Mouse (Mus musculus) G1E (cell line): ENCODE results near the gene Gm11939. TPM values are rescaled to one million over a fixed set of nuclear protein-coding genes. Genes with fewer than 3 reads are reported as not detected.
"Not testable (repeated sequence)": the region's sequence is repeated elsewhere in the genome, so short reads cannot be mapped to it uniquely, and the experiment has no call there.

Source experiments
- ATAC-seq: 2 replicates; pipeline ENCODE4 v1.8.0; 2016; ENCODE audit warnings: mild to moderate bottlenecking; ENCODE audit not compliant: insufficient number of reproducible peaks, poor library complexity, low FRiP score, severe bottlenecking; ENCODE audit errors: extremely low read depth
- DNase-seq: peaks from one replicate; pipeline ENCODE4 v3.0.0; 2012; ENCODE audit warnings: low spot score
- H3K27me3 ChIP-seq: 2 replicates; pipeline ENCODE4 v1.6.1; 2012; ENCODE audit warnings: mild to moderate bottlenecking, low read length, inconsistent platforms; ENCODE audit not compliant: insufficient read depth
- H3K36me3 ChIP-seq: replicated peaks from 2 replicates; pipeline ENCODE3; 2012; ENCODE audit warnings: mild to moderate bottlenecking, inconsistent platforms
- H3K4me1 ChIP-seq: 2 replicates; pipeline ENCODE4 v1.6.1; 2012; ENCODE audit warnings: low read depth, low read length, inconsistent platforms, mixed read lengths; ENCODE audit not compliant: insufficient read depth
- H3K4me3 ChIP-seq: 2 replicates; pipeline ENCODE4 v1.5.1; 2012; ENCODE audit warnings: low read depth, mild to moderate bottlenecking, inconsistent platforms, low read length, moderate library complexity, mixed read lengths
- H3K9me3 ChIP-seq: replicated peaks from 2 replicates; pipeline ENCODE4 v1.6.1; 2012; ENCODE audit warnings: inconsistent platforms
- CTCF ChIP-seq: IDR thresholded peaks from 2 replicates; pipeline ENCODE4 v1.5.1; 2012; ENCODE audit warnings: low read depth, low read length, inconsistent platforms, mixed read lengths
- GATA1 ChIP-seq: IDR thresholded peaks from 2 replicates; pipeline ENCODE4 v1.6.1; 2012; ENCODE audit warnings: borderline replicate concordance, low read length, inconsistent platforms, mixed read lengths
- GATA2 ChIP-seq: IDR thresholded peaks from 2 replicates; pipeline ENCODE4 v1.6.1; 2012; ENCODE audit warnings: low read depth, low read length, inconsistent platforms, borderline replicate concordance
- POLR2AphosphoS5 ChIP-seq: IDR thresholded peaks from 2 replicates; pipeline ENCODE4 v1.6.1; 2012; ENCODE audit warnings: low read depth, low read length, inconsistent platforms; ENCODE audit not compliant: insufficient replicate concordance
- TAL1 ChIP-seq: conservative IDR thresholded peaks from 2 replicates; pipeline ENCODE4 v1.6.1; 2012; ENCODE audit warnings: low read depth, low read length, inconsistent platforms, mixed read lengths
- polyA plus RNA-seq: library from polyadenylated mRNA; stranded (reverse); fragments of >175 nt; gene quantifications from 2 replicates; pipeline ENCODE4 v1.2.3, GENCODE M21; 2012
- total RNA-seq, 2 experiments: library from RNA; stranded (forward) in 1 of 2; stranded (reverse) in 1 of 2; fragments of 200-1000 nt in 1 of 2; fragments of >200 nt in 1 of 2; fragmentation: Nextera tagmentation in 1 of 2; gene quantifications; 2 replicates each; pipeline ENCODE4 v1.2.3; 2014 to 2017

The Gm11939 gene
- total RNA-seq (2014; fragmentation: Nextera tagmentation) (not detected in 2 replicates), total RNA-seq (2017) (not detected in 2 replicates), polyA plus RNA-seq (not detected in 2 replicates)

DNA sequence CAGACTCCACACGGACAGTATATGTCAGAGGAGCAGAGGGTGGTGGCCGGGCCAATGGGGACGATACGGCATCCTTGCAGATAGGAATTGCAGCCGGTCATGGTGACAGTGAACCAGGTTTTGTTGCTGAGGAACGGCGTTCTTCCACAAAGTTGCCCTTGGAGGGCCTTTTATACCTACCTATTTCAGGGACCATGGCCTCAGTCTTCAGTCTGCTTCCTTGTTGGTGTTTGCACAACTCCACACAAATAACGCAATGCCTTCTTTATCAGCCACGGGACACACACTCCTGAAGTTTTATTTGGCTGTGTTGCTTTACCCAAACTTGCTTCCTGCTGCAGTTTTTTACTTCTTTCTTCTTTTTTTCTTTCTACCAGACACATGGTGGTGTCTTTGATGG, at the start of gene Gm11939:
Gene Gm11939, minus strand, starts transcription at position 101 of the 400 bp plus-strand sequence.
- no peaks in the 10 kb centered on the region for H3K27me3 ChIP-seq
- H3K9me3 ChIP-seq = peaks cover 6% of the 10 kb centered on the region
- H3K36me3 ChIP-seq = no peaks in the 10 kb centered on the region
- TF ChIP-seq GATA2 (no peak), CTCF (no peak), GATA1 (no peak), TAL1 (no peak), POLR2AphosphoS5 (no peak)
- no peak within 1 kb of the TSS for H3K4me3 ChIP-seq
- H3K4me1 ChIP-seq = no peaks in the 10 kb centered on the region
- no peak for DNase-seq
- no peak for ATAC-seq

DNA sequence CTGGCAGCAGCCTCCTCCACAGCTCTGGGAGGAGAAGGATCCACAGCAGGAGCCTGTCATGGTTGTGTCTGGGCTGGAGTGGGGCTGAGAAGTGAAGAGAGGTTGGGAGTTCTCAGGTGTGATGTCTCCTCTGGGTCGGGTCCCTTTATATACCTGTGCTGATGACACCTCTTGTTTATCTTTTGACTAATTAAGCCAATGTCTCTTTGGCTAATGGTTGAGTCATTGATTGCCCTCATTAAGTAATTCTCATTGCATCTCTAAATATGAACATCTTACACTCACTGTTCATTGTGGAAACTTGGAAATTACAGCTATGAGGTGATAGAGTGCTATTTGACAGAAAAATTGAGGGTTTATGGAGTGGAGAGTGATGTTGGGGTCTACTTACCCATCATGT, 43.9 kb upstream of the Gm11939 start, which contains the start of gene Gm11938:
Gene Gm11938, minus strand, starts transcription at position 101 of the 400 bp plus-strand sequence.
- not testable (repeated sequence) for ATAC-seq, H3K4me1 ChIP-seq, H3K4me3 ChIP-seq, H3K36me3 ChIP-seq, DNase-seq, H3K27me3 ChIP-seq
- H3K9me3 ChIP-seq = peaks cover 12% of the 10 kb centered on the region

DNA sequence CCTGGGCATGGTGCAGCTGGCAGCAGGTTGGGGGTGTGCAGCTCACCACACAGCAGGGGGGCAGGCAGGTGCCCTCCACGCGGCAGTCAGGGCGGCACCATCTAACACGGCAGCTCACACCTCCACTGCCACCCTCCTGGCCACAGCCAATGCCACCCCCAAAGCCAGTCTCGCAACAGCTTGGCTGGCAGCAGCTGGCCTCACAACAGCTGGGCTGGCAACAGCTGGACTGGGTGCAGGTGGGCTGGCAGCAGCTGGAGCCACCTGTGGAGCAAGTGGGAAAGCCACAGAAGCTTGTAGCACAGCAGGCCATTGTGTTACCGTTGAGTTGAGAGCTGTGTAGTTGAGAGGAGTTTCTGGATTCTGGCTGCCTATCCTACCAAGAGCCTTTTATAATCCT, 38.5 kb upstream of the Gm11939 start, which contains the start of gene Krtap9-3:
Gene Krtap9-3, minus strand, starts transcription at position 364 of the 400 bp plus-strand sequence.
- H3K9me3 ChIP-seq = peaks cover 11% of the 10 kb centered on the region; the same call in 1 of the 2 replicates
- not testable (repeated sequence) for H3K27me3 ChIP-seq, H3K4me1 ChIP-seq, DNase-seq, ATAC-seq, H3K36me3 ChIP-seq, H3K4me3 ChIP-seq

- H3K4me1 ChIP-seq = no peaks in the 10 kb centered on the region
- TF ChIP-seq GATA1 (no peak), TAL1 (no peak), GATA2 (no peak), CTCF (no peak), POLR2AphosphoS5 (no peak)
- H3K27me3 ChIP-seq = no peaks in the 10 kb centered on the region
- H3K36me3 ChIP-seq = no peaks in the 10 kb centered on the region
- no peak within 1 kb of the TSS for H3K4me3 ChIP-seq
- peaks cover 11% of the 10 kb centered on the region for H3K9me3 ChIP-seq
- no peak for ATAC-seq
- no peak for DNase-seq
These were observed 31.7 kb upstream of the Gm11939 start, which contains the start of gene Krtap1-3 for GRCm38 (mm10) chr11:99590981-99591380. Krtap1-3 (minus strand) TSS chr11:99591339.

GRCm38 (mm10) chr11:99585096-99585495, 25.8 kb upstream of the Gm11939 start:
- H3K9me3 ChIP-seq = peaks cover 11% of the 10 kb centered on the region
- no peaks in the 10 kb centered on the region for H3K36me3 ChIP-seq
- no peaks in the 10 kb centered on the region for H3K27me3 ChIP-seq
- TF ChIP-seq GATA2 (no peak), CTCF (no peak), GATA1 (no peak), POLR2AphosphoS5 (no peak), TAL1 (no peak)
- no peaks in the 10 kb centered on the region for H3K4me1 ChIP-seq
- no peak overlapping the region for H3K4me3 ChIP-seq
- no peak for ATAC-seq
- no peak for DNase-seq

DNA sequence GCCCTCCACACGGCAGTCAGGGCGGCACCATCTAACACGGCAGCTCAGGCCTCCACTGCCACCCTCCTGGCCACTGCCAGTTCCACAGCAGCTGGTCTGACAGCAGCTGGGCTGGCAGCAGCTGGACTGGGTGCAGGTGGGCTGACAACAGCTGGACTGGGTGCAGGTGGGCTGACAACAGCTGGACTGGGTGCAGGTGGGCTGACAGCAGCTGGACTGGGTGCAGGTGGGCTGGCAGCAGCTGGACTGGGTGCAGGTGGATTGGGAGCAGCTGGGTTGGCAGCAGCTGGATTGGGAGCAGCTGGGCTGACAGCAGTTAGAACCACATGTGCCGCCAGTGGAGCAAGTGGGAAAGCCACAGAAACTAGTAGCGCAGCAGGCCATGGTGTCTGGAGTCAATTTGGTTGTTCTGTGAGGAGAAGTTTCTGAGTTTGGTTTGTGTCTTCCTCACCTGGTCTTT, 24.0 kb upstream of the Gm11939 start, which contains the start of gene Krtap1-4:
Gene Krtap1-4, minus strand, starts transcription at position 410 of the 460 bp plus-strand sequence.
- Histone ChIP-seq H3K27me3 (no peaks in the 10 kb centered on the region), H3K4me1 (no peaks in the 10 kb centered on the region), H3K4me3 (no peak within 1 kb of the TSS), H3K36me3 (no peaks in the 10 kb centered on the region), H3K9me3 (peaks cover 11% of the 10 kb centered on the region)
- DNase-seq = no peak
- no peak for ATAC-seq
- TF ChIP-seq TAL1 (no peak), CTCF (no peak), GATA2 (no peak), POLR2AphosphoS5 (no peak), GATA1 (no peak)

DNA sequence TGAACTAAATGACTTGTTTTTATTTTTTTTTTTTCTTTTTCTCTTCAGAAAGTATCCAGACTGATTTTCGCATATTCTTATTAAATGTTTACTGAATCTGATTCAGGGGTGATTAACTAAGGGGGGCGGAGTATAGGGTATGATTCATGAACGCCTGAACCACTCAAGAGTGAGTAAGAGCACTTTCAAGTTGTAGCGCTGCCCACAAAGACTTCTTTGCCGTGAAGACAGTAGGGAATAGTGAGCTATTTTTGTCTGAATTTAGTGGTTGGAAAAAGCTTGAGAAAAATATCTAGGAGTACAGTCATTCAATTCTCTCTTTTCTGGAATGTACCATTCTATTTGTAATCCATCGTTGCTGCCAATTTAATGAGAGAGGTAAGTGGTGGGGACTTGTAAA, 22.3 kb upstream of the Gm11939 start:
- TF ChIP-seq POLR2AphosphoS5 (no peak), GATA2 (no peak), CTCF (no peak), TAL1 (no peak), GATA1 (no peak)
- DNase-seq (no peak), ATAC-seq (no peak)
- H3K4me3 ChIP-seq = no peak overlapping the region
- H3K36me3 ChIP-seq = no peaks in the 10 kb centered on the region
- H3K4me1 ChIP-seq = no peaks in the 10 kb centered on the region
- no peaks in the 10 kb centered on the region for H3K27me3 ChIP-seq
- H3K9me3 ChIP-seq = peaks cover 11% of the 10 kb centered on the region
